Mouse (Mus musculus) limb, embryonic 15.5 days (tissue): ENCODE results near the gene Creb3l2. TPM values are rescaled to one million over a fixed set of nuclear protein-coding genes. Genes with fewer than 3 reads are reported as not detected.

Experiments used
- ATAC-seq: fragments of 200-750 bp; cut with Nextera tagmentation; 2 replicates; pipeline ENCODE4 v1.8.0; 2017; ENCODE audit warnings: low read depth, moderate TSS enrichment; ENCODE audit not compliant: insufficient number of reproducible peaks, low FRiP score, low TSS enrichment
- H3K27ac ChIP-seq: fragments of 300-500 bp; sonication (generic); 2 replicates; pipeline ENCODE4 v1.5.1; 2015; ENCODE audit warnings: moderate library complexity, mild to moderate bottlenecking, inconsistent platforms
- H3K27me3 ChIP-seq: fragments of 300-500 bp; sonication (generic); 2 replicates; pipeline ENCODE4 v1.6.1; 2015; ENCODE audit warnings: inconsistent platforms
- H3K36me3 ChIP-seq: fragments of 300-500 bp; sonication (generic); 2 replicates; pipeline ENCODE4 v1.6.1; 2015; ENCODE audit warnings: inconsistent platforms
- H3K4me1 ChIP-seq: fragments of 300-500 bp; sonication (generic); 2 replicates; pipeline ENCODE4 v1.6.1; 2015; ENCODE audit warnings: inconsistent platforms
- H3K4me2 ChIP-seq: fragments of 300-500 bp; sonication (generic); 2 replicates; pipeline ENCODE4 v1.6.1; 2015; ENCODE audit warnings: mild to moderate bottlenecking, inconsistent platforms
- H3K4me3 ChIP-seq: fragments of 300-500 bp; sonication (generic); 2 replicates; pipeline ENCODE4 v1.5.1; 2015; ENCODE audit warnings: mild to moderate bottlenecking, inconsistent platforms
- H3K9ac ChIP-seq: fragments of 300-500 bp; sonication (generic); 2 replicates; pipeline ENCODE4 v1.6.1; 2015; ENCODE audit warnings: inconsistent platforms
- H3K9me3 ChIP-seq: fragments of 300-500 bp; sonication (generic); 2 replicates; pipeline ENCODE4 v1.6.1; 2016; ENCODE audit warnings: inconsistent platforms
- WGBS: fragments of 180-500 bp; shearing (Covaris S2); methylation state at CpG from one replicate; pipeline ENCODE4 v1.1.7; 2015; 5-methylcytosine and 5-hydroxymethylcytosine counted together
- polyA plus RNA-seq: library from polyadenylated mRNA; unstranded; fragments of >200 nt; fragmentation: Nextera tagmentation; extraction: Ambion mirVana; gene quantifications from 2 replicates; pipeline ENCODE4 v1.2.1, GENCODE M21; 2015

Gene Creb3l2
- polyA plus RNA-seq, 1 experiment from 2014 or later = 35.0 TPM

- peak; percentile 83 for ATAC-seq
- Histone ChIP-seq H3K27ac (peak overlapping the region; percentile 86), H3K9ac (no peak overlapping the region), H3K9me3 (no peaks in the 10 kb centered on the region), H3K4me2 (no peak overlapping the region), H3K36me3 (peaks cover 9% of the 10 kb centered on the region; the same call in 1 of the 2 replicates), H3K27me3 (no peaks in the 10 kb centered on the region), H3K4me3 (no peak overlapping the region), H3K4me1 (peaks cover 87% of the 10 kb centered on the region)
- WGBS = 18% methylated on average over 7 of the region's 7 CpGs
These were observed 17.6 kb downstream of the Creb3l2 start for GRCm38 (mm10) chr6:37424374-37424773.

GRCm38 (mm10) chr6:37423386-37423785 lies 18.6 kb downstream of the Creb3l2 start:
- Histone ChIP-seq H3K4me2 (no peak overlapping the region), H3K4me3 (no peak overlapping the region), H3K9ac (no peak overlapping the region), H3K9me3 (no peaks in the 10 kb centered on the region), H3K4me1 (peaks cover 87% of the 10 kb centered on the region), H3K27me3 (no peaks in the 10 kb centered on the region), H3K36me3 (peaks cover 9% of the 10 kb centered on the region; the same call in 1 of the 2 replicates), H3K27ac (peak overlapping the region; percentile 86)
- ATAC-seq = no peak
- WGBS = 65% methylated on average over 1 of the region's 1 CpGs

- H3K4me1 ChIP-seq = peaks cover 79% of the 10 kb centered on the region
- H3K9ac ChIP-seq = no peak overlapping the region
- no peak overlapping the region for H3K4me2 ChIP-seq
- no peaks in the 10 kb centered on the region for H3K9me3 ChIP-seq
- peaks cover 7% of the 10 kb centered on the region; the same call in 1 of the 2 replicates for H3K36me3 ChIP-seq
- no peak overlapping the region for H3K4me3 ChIP-seq
- WGBS = 80% methylated on average over 6 of the region's 6 CpGs
- ATAC-seq = no peak
- H3K27ac ChIP-seq = no peak overlapping the region
- no peaks in the 10 kb centered on the region for H3K27me3 ChIP-seq
These were observed 20.8 kb downstream of the Creb3l2 start for GRCm38 (mm10) chr6:37421124-37421523.

GRCm38 (mm10) chr6:37419445-37419941 lies 22.5 kb downstream of the Creb3l2 start:
- no peaks in the 10 kb centered on the region for H3K27me3 ChIP-seq
- 38% methylated on average over 17 of the region's 17 CpGs for WGBS
- H3K9me3 ChIP-seq = no peaks in the 10 kb centered on the region
- H3K36me3 ChIP-seq = no peaks in the 10 kb centered on the region; the same call in 1 of the 2 replicates
- H3K4me3 ChIP-seq = no peak overlapping the region
- H3K9ac ChIP-seq = no peak overlapping the region
- H3K4me2 ChIP-seq = peak overlapping the region; percentile 17
- ATAC-seq = peak; percentile 71
- peaks cover 77% of the 10 kb centered on the region for H3K4me1 ChIP-seq
- H3K27ac ChIP-seq = peak overlapping the region; percentile 90

GRCm38 (mm10) chr6:37418931-37419330 lies 23.0 kb downstream of the Creb3l2 start:
- no peak overlapping the region for H3K4me3 ChIP-seq
- H3K9ac ChIP-seq = no peak overlapping the region
- H3K4me2 ChIP-seq = peak overlapping the region; percentile 17
- peak; percentile 64 for ATAC-seq
- H3K4me1 ChIP-seq = peaks cover 75% of the 10 kb centered on the region
- peak overlapping the region; percentile 90 for H3K27ac ChIP-seq
- 30% methylated on average over 6 of the region's 6 CpGs for WGBS
- H3K9me3 ChIP-seq = no peaks in the 10 kb centered on the region
- H3K36me3 ChIP-seq = no peaks in the 10 kb centered on the region; the same call in 1 of the 2 replicates
- no peaks in the 10 kb centered on the region for H3K27me3 ChIP-seq

GRCm38 (mm10) chr6:37416743-37417142 lies 25.2 kb downstream of the Creb3l2 start:
- no peak for ATAC-seq
- Histone ChIP-seq H3K4me3 (no peak overlapping the region), H3K9ac (no peak overlapping the region), H3K4me1 (peaks cover 70% of the 10 kb centered on the region), H3K36me3 (peaks cover 2% of the 10 kb centered on the region; the same call in 1 of the 2 replicates), H3K27me3 (no peaks in the 10 kb centered on the region), H3K27ac (peak overlapping the region; percentile 54; the same call in 1 of the 2 replicates), H3K4me2 (no peak overlapping the region), H3K9me3 (no peaks in the 10 kb centered on the region)
- WGBS = 77% methylated on average over 4 of the region's 4 CpGs

- WGBS = 59% methylated on average over 6 of the region's 6 CpGs
- Histone ChIP-seq H3K4me2 (no peak overlapping the region), H3K4me1 (peaks cover 69% of the 10 kb centered on the region)
These were observed 26.4 kb downstream of the Creb3l2 start for GRCm38 (mm10) chr6:37415505-37415904.

GRCm38 (mm10) chr6:37415034-37415433 lies 26.9 kb downstream of the Creb3l2 start:
- Histone ChIP-seq H3K27me3 (no peaks in the 10 kb centered on the region), H3K9me3 (no peaks in the 10 kb centered on the region), H3K4me1 (peaks cover 65% of the 10 kb centered on the region), H3K36me3 (peaks cover 4% of the 10 kb centered on the region; the same call in 1 of the 2 replicates), H3K4me3 (no peak overlapping the region), H3K9ac (no peak overlapping the region), H3K4me2 (no peak overlapping the region), H3K27ac (peak overlapping the region; percentile 82)
- WGBS = 18% methylated on average over 7 of the region's 7 CpGs
- peak; percentile 86 for ATAC-seq

More at GRCm38 (mm10) chr6:37415505-37415904, 26.4 kb downstream of the Creb3l2 start:
- Histone ChIP-seq H3K4me3 (no peak overlapping the region), H3K36me3 (peaks cover 4% of the 10 kb centered on the region; the same call in 1 of the 2 replicates), H3K9ac (no peak overlapping the region), H3K27ac (peak overlapping the region; percentile 82), H3K9me3 (no peaks in the 10 kb centered on the region), H3K27me3 (no peaks in the 10 kb centered on the region)
- no peak for ATAC-seq

GRCm38 (mm10) chr6:37414576-37414975 lies 27.4 kb downstream of the Creb3l2 start:
- H3K9ac ChIP-seq = no peak overlapping the region
- peaks cover 60% of the 10 kb centered on the region for H3K4me1 ChIP-seq
- ATAC-seq = no peak
- H3K4me3 ChIP-seq = no peak overlapping the region
- H3K9me3 ChIP-seq = no peaks in the 10 kb centered on the region
- no peak overlapping the region for H3K4me2 ChIP-seq
- H3K36me3 ChIP-seq = peaks cover 4% of the 10 kb centered on the region; the same call in 1 of the 2 replicates
- H3K27ac ChIP-seq = peak overlapping the region; percentile 82
- 80% methylated on average over 10 of the region's 10 CpGs for WGBS
- no peaks in the 10 kb centered on the region for H3K27me3 ChIP-seq

GRCm38 (mm10) chr6:37411696-37412095 lies 30.2 kb downstream of the Creb3l2 start:
- Histone ChIP-seq H3K36me3 (peaks cover 4% of the 10 kb centered on the region; the same call in 1 of the 2 replicates), H3K4me1 (peaks cover 42% of the 10 kb centered on the region), H3K27me3 (no peaks in the 10 kb centered on the region), H3K9me3 (no peaks in the 10 kb centered on the region), H3K4me2 (no peak overlapping the region), H3K27ac (0 out of 2 replicates have a peak overlapping the region, but pooled peaks have one; percentile 1), H3K4me3 (no peak overlapping the region), H3K9ac (no peak overlapping the region)
- no peak for ATAC-seq
- WGBS = 73% methylated on average over 3 of the region's 3 CpGs

GRCm38 (mm10) chr6:37409829-37410228 lies 32.1 kb downstream of the Creb3l2 start:
- H3K9ac ChIP-seq = no peak overlapping the region
- H3K27me3 ChIP-seq = no peaks in the 10 kb centered on the region
- H3K4me3 ChIP-seq = no peak overlapping the region
- H3K36me3 ChIP-seq = peaks cover 4% of the 10 kb centered on the region; the same call in 1 of the 2 replicates
- H3K27ac ChIP-seq = no peak overlapping the region
- H3K4me1 ChIP-seq = peaks cover 40% of the 10 kb centered on the region
- 86% methylated on average over 2 of the region's 2 CpGs for WGBS
- no peaks in the 10 kb centered on the region for H3K9me3 ChIP-seq
- H3K4me2 ChIP-seq = no peak overlapping the region
- ATAC-seq = no peak

GRCm38 (mm10) chr6:37407876-37408275 lies 34.1 kb downstream of the Creb3l2 start:
- H3K27me3 ChIP-seq = no peaks in the 10 kb centered on the region
- WGBS = 55% methylated on average over 3 of the region's 3 CpGs
- H3K4me3 ChIP-seq = no peak overlapping the region
- H3K4me2 ChIP-seq = no peak overlapping the region
- ATAC-seq = no peak
- H3K9me3 ChIP-seq = no peaks in the 10 kb centered on the region
- H3K27ac ChIP-seq = no peak overlapping the region
- H3K4me1 ChIP-seq = peaks cover 41% of the 10 kb centered on the region
- no peak overlapping the region for H3K9ac ChIP-seq
- H3K36me3 ChIP-seq = peaks cover 4% of the 10 kb centered on the region; the same call in 1 of the 2 replicates
